Mouse (Mus musculus) CH12.LX (cell line): ENCODE data around the gene Gm20671.

ENCODE experiments used
- HCFC1 ChIP-seq: IDR thresholded peaks from 2 replicates; pipeline ENCODE4 v1.6.1; 2012; ENCODE audit warnings: low read depth, mild to moderate bottlenecking, inconsistent platforms, low read length, improper control_type of control experiment
- NELFE ChIP-seq: IDR thresholded peaks from 2 replicates; pipeline ENCODE4 v1.6.1; 2011; ENCODE audit warnings: low read depth, low read length, improper control_type of control experiment
- RAD21 ChIP-seq: IDR thresholded peaks from 2 replicates; pipeline ENCODE4 v1.6.1; 2011; ENCODE audit warnings: low read depth, mild to moderate bottlenecking, low read length, improper control_type of control experiment, moderate library complexity

DNA sequence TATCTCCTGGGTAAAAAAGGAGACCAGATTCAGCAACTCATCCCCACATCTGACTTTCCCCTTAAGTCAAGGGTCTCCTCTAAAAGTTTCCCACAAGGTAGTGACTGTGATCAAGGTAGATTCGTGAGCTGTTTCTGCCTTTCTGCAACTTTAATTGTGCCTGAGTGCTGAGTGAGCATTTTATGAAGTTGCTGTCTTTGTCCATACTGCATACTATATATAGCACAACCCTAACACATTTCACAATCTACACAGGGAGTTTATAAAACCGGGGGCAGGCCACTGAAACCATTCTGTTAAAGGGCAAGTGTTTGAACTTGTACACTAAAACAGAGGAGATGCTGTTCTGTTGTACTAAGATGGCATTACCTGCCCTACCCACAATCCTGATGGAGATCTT, 133.5 kb downstream of the Gm20671 start:
- TF ChIP-seq NELFE = no peak
- no peak for TF ChIP-seq HCFC1
- no peak for TF ChIP-seq RAD21
